Mouse (Mus musculus) kidney, adult 8-10 months (tissue): ENCODE measurements around the gene Trit1.
A peak's percentile ranks its signal among the peaks of the same experiment; 100 is the strongest.
"Not testable (repeated sequence)": the region's sequence is repeated elsewhere in the genome, so short reads cannot be mapped to it uniquely, and the experiment has no call there.

Experiments used
- DNase-seq, 2 experiments: peaks; one replicate each; pipeline ENCODE4 v3.0.0; 2022

The Trit1 gene

GRCm38 (mm10) chr4:122998537-122999262 is 17.7 kb upstream of the Trit1 start:
- no peak for DNase-seq

GRCm38 (mm10) chr4:122999263-122999691 is 17.1 kb upstream of the Trit1 start:
- DNase-seq: no peak

GRCm38 (mm10) chr4:123000130-123000529 is 16.3 kb upstream of the Trit1 start:
- no peak for DNase-seq

GRCm38 (mm10) chr4:123000617-123001342 is 15.6 kb upstream of the Trit1 start:
- DNase-seq: no peak

GRCm38 (mm10) chr4:123005054-123005966 is 11.1 kb upstream of the Trit1 start:
- DNase-seq: no peak

- not testable (repeated sequence) for DNase-seq
Measured at GRCm38 (mm10) chr4:123012501-123012900, 3.9 kb upstream of the Trit1 start.

GRCm38 (mm10) chr4:123013346-123013945 is 3.0 kb upstream of the Trit1 start:
- DNase-seq: no peak

GRCm38 (mm10) chr4:123013949-123014406 is 2.4 kb upstream of the Trit1 start:
- DNase-seq: no peak

GRCm38 (mm10) chr4:123014501-123015282 is 1.7 kb upstream of the Trit1 start:
- no peak for DNase-seq

GRCm38 (mm10) chr4:123021591-123021990 is 5.2 kb downstream of the Trit1 start:
- peak; percentile 23 to 44 for DNase-seq

- DNase-seq: no peak
Measured at GRCm38 (mm10) chr4:123022896-123023295, 6.5 kb downstream of the Trit1 start.

GRCm38 (mm10) chr4:123025418-123025817 is 9.0 kb downstream of the Trit1 start:
- DNase-seq: no peak

GRCm38 (mm10) chr4:123026161-123026560 is 9.8 kb downstream of the Trit1 start:
- no peak for DNase-seq

- DNase-seq: no peak
Measured at GRCm38 (mm10) chr4:123026597-123026996, 10.2 kb downstream of the Trit1 start.

- DNase-seq: no peak
Measured at GRCm38 (mm10) chr4:123034841-123035240, 18.4 kb downstream of the Trit1 start.

- no peak for DNase-seq
Measured at GRCm38 (mm10) chr4:123035636-123036035, 19.2 kb downstream of the Trit1 start.

GRCm38 (mm10) chr4:123036710-123037109 is 20.3 kb downstream of the Trit1 start:
- DNase-seq: no peak

- no peak for DNase-seq
Measured at GRCm38 (mm10) chr4:123041131-123041530, 24.7 kb downstream of the Trit1 start.

- no peak for DNase-seq
Measured at GRCm38 (mm10) chr4:123043858-123044257, 27.5 kb downstream of the Trit1 start.

GRCm38 (mm10) chr4:123044842-123045241 is 28.4 kb downstream of the Trit1 start:
- DNase-seq: no peak

GRCm38 (mm10) chr4:123046300-123046699 is 29.9 kb downstream of the Trit1 start:
- peak; percentile 20 to 32 for DNase-seq
